Mouse (Mus musculus) neural tube, embryonic 13.5 days (tissue): Measurements from ENCODE around the gene Fam50a. TPM values are rescaled to one million over a fixed set of nuclear protein-coding genes. Genes with fewer than 3 reads are reported as not detected.
"Not testable (repeated sequence)": the region's sequence is repeated elsewhere in the genome, so short reads cannot be mapped to it uniquely, and the experiment has no call there.

Experiments
- ATAC-seq: fragments of 200-750 bp; cut with Nextera tagmentation; 2 replicates; pipeline ENCODE4 v1.8.0; 2017; ENCODE audit warnings: low read depth, mild to moderate bottlenecking, moderate TSS enrichment, moderate library complexity
- H3K27ac ChIP-seq: fragments of 300-500 bp; sonication (generic); replicated peaks from 2 replicates; pipeline ENCODE4 v1.5.1; 2015; ENCODE audit warnings: moderate library complexity, mild to moderate bottlenecking, inconsistent platforms
- H3K27me3 ChIP-seq: fragments of 300-500 bp; sonication (generic); 2 replicates; pipeline ENCODE4 v1.6.1; 2015; ENCODE audit warnings: mild to moderate bottlenecking, inconsistent platforms
- H3K36me3 ChIP-seq: fragments of 300-500 bp; sonication (generic); 2 replicates; pipeline ENCODE4 v1.6.1; 2015; ENCODE audit warnings: mild to moderate bottlenecking, inconsistent platforms
- H3K4me1 ChIP-seq: fragments of 300-500 bp; sonication (generic); replicated peaks from 2 replicates; pipeline ENCODE4 v1.6.1; 2015; ENCODE audit warnings: inconsistent platforms
- H3K4me2 ChIP-seq: fragments of 300-500 bp; sonication (generic); 2 replicates; pipeline ENCODE4 v1.6.1; 2015; ENCODE audit warnings: inconsistent platforms, mild to moderate bottlenecking, moderate library complexity
- H3K4me3 ChIP-seq: fragments of 300-500 bp; sonication (generic); 2 replicates; pipeline ENCODE4 v1.5.1; 2015; ENCODE audit warnings: mild to moderate bottlenecking, inconsistent platforms
- H3K9ac ChIP-seq: fragments of 300-500 bp; sonication (generic); 2 replicates; pipeline ENCODE4 v1.6.1; 2015; ENCODE audit warnings: moderate library complexity, mild to moderate bottlenecking, inconsistent platforms
- H3K9me3 ChIP-seq: fragments of 300-500 bp; sonication (generic); 2 replicates; pipeline ENCODE4 v1.6.1; 2016; ENCODE audit warnings: inconsistent platforms
- WGBS: fragments of 180-500 bp; shearing (Covaris S2); methylation state at CpG from one replicate; pipeline ENCODE4 v1.1.7; 2015; 5-methylcytosine and 5-hydroxymethylcytosine counted together
- microRNA-seq: library from miRNA; unstranded; fragments of <30 nt; microRNA quantifications from one replicate; pipeline ENCODE4, GENCODE M21; 2016
- polyA plus RNA-seq: library from polyadenylated mRNA; unstranded; fragments of >200 nt; fragmentation: Nextera tagmentation; extraction: Ambion mirVana; gene quantifications from 2 replicates; pipeline ENCODE4 v1.2.1, GENCODE M21; 2015

Gene Fam50a
- polyA plus RNA-seq, 1 experiment from 2014 or later: 54.7 TPM

- peak within 1 kb of the TSS; percentile 74 for H3K9ac ChIP-seq
- H3K27ac ChIP-seq: peak within 1 kb of the TSS; percentile 76
- no peaks in the 10 kb centered on the region for H3K9me3 ChIP-seq
- ATAC-seq: peak; percentile 91
- no peaks in the 10 kb centered on the region for H3K27me3 ChIP-seq
- WGBS: 38% methylated on average over 5 of the region's 22 CpGs
- no peaks in the 10 kb centered on the region for H3K36me3 ChIP-seq
- H3K4me1 ChIP-seq: peaks cover 6% of the 10 kb centered on the region; the same call in 1 of the 2 replicates
- peak within 1 kb of the TSS; percentile 46 for H3K4me3 ChIP-seq
- H3K4me2 ChIP-seq: peak within 1 kb of the TSS; percentile 61
These were observed 40.6 kb downstream of the Fam50a start, which contains the start of gene Lage3 for GRCm38 (mm10) chrX:74353467-74353770. Lage3 (minus strand) TSS chrX:74353618.

- H3K27ac ChIP-seq, H3K9me3 ChIP-seq, H3K4me1 ChIP-seq, H3K27me3 ChIP-seq, H3K36me3 ChIP-seq, H3K9ac ChIP-seq, H3K4me2 ChIP-seq, H3K4me3 ChIP-seq, ATAC-seq: not testable (repeated sequence)
- WGBS: 82% methylated on average over 3 of the region's 3 CpGs
These were observed 44.2 kb downstream of the Fam50a start for GRCm38 (mm10) chrX:74357069-74357468.

GRCm38 (mm10) chrX:74359171-74359570 lies 46.3 kb downstream of the Fam50a start:
- ATAC-seq: no peak
- 54% methylated on average over 11 of the region's 11 CpGs for WGBS

GRCm38 (mm10) chrX:74367512-74367911 lies 54.7 kb downstream of the Fam50a start:
- Histone ChIP-seq H3K36me3 (0 out of 2 replicates have a peak, but pooled peaks cover 6% of the 10 kb centered on the region), H3K27me3 (no peaks in the 10 kb centered on the region), H3K9me3 (no peaks in the 10 kb centered on the region), H3K4me2 (peak overlapping the region; percentile 67), H3K9ac (peak overlapping the region; percentile 86), H3K4me3 (peak overlapping the region; percentile 58), H3K27ac (no peak overlapping the region), H3K4me1 (peaks cover 16% of the 10 kb centered on the region)
- ATAC-seq: 0 out of 2 replicates have a peak, but pooled peaks have one; percentile 11
- 73% methylated on average over 10 of the region's 10 CpGs for WGBS

More at GRCm38 (mm10) chrX:74359171-74359570, 46.3 kb downstream of the Fam50a start:
- H3K4me1 ChIP-seq: no peaks in the 10 kb centered on the region
- no peaks in the 10 kb centered on the region for H3K27me3 ChIP-seq
- no peak overlapping the region for H3K4me2 ChIP-seq
- no peak overlapping the region for H3K27ac ChIP-seq
- no peaks in the 10 kb centered on the region for H3K9me3 ChIP-seq
- no peaks in the 10 kb centered on the region for H3K36me3 ChIP-seq
- H3K4me3 ChIP-seq: no peak overlapping the region
- no peak overlapping the region for H3K9ac ChIP-seq

- H3K9ac ChIP-seq: peak overlapping the region; percentile 86
- 0 out of 2 replicates have a peak, but pooled peaks cover 6% of the 10 kb centered on the region for H3K36me3 ChIP-seq
- H3K27ac ChIP-seq: peak overlapping the region; percentile 83
- peak overlapping the region; percentile 58 for H3K4me3 ChIP-seq
- peaks cover 19% of the 10 kb centered on the region for H3K4me1 ChIP-seq
- WGBS: 17% methylated on average over 32 of the region's 49 CpGs
- peak; percentile 84 for ATAC-seq
- H3K9me3 ChIP-seq: no peaks in the 10 kb centered on the region
- H3K27me3 ChIP-seq: no peaks in the 10 kb centered on the region
- peak overlapping the region; percentile 67 for H3K4me2 ChIP-seq
These were observed 55.5 kb downstream of the Fam50a start for GRCm38 (mm10) chrX:74368209-74368909.

Small RNA genes within 50 kb of the gene (microRNA-seq; reads per million reads assigned to microRNA genes)
- gene Mir7091 (not detected), gene Mir7092 (not detected)

Other genes starting within 250 kb of the Fam50a start
- not detected in 2 replicates for gene Opn1mw, start 185.6 kb upstream of the Fam50a start, polyA plus RNA-seq
- 12.9 and 15.4 TPM in 2 replicates for gene Mecp2, start 177.7 kb upstream of the Fam50a start, polyA plus RNA-seq
- gene Tex28, start 145.2 kb upstream of the Fam50a start, polyA plus RNA-seq: not detected in 2 replicates
- gene Tktl1, start 135.8 kb upstream of the Fam50a start, polyA plus RNA-seq: 0.07 TPM in 1 of 2 replicates, not detected in the other
- gene Flna, start 63.2 kb upstream of the Fam50a start, polyA plus RNA-seq: 90.3 and 102 TPM in 2 replicates
- gene Emd, start 58.3 kb upstream of the Fam50a start, polyA plus RNA-seq: 16.3 and 16.6 TPM in 2 replicates
- gene Rpl10, start 42.2 kb upstream of the Fam50a start, polyA plus RNA-seq: 582 and 609 TPM in 2 replicates
- 80.2 and 86.0 TPM in 2 replicates for gene Taz, start 31.1 kb upstream of the Fam50a start, polyA plus RNA-seq
- gene Dnase1l1, start 30.7 kb upstream of the Fam50a start, polyA plus RNA-seq: 3.4 and 4.5 TPM in 2 replicates
- gene Atp6ap1, start 15.9 kb upstream of the Fam50a start, polyA plus RNA-seq: 215 and 225 TPM in 2 replicates
- 915 and 943 TPM in 2 replicates for gene Gdi1, start 8.0 kb upstream of the Fam50a start, polyA plus RNA-seq
- 48.2 and 48.3 TPM in 2 replicates for gene Plxna3, start 16.0 kb downstream of the Fam50a start, polyA plus RNA-seq
- 70.6 and 80.4 TPM in 2 replicates for gene Lage3, start 40.6 kb downstream of the Fam50a start, polyA plus RNA-seq
- 63.6 and 66.3 TPM in 2 replicates for gene Ubl4a, start 60.2 kb downstream of the Fam50a start, polyA plus RNA-seq
- 6.8 and 8.4 TPM in 2 replicates for gene Slc10a3, start 60.3 kb downstream of the Fam50a start, polyA plus RNA-seq
- gene Fam3a, start 80.2 kb downstream of the Fam50a start, polyA plus RNA-seq: 32.0 and 34.4 TPM in 2 replicates
- gene Ikbkg, start 80.3 kb downstream of the Fam50a start, polyA plus RNA-seq: 16.7 and 16.8 TPM in 2 replicates
- gene G6pdx, start 116.2 kb downstream of the Fam50a start, polyA plus RNA-seq: 53.6 and 54.0 TPM in 2 replicates
- gene Gm6880, start 168.4 kb downstream of the Fam50a start, polyA plus RNA-seq: 0.52 TPM in 1 of 2 replicates, not detected in the other